Mouse (Mus musculus) adrenal gland, postnatal 10 days (tissue): ENCODE measurements at regions not wholly inside any gene's neighbourhood (a gene's known extent, or its start where the extent isn't known, plus 50 kb on each side); places are given as distances from the start of the nearest gene placed in this dataset.
A peak's percentile ranks its signal among the peaks of the same experiment; 100 is the strongest.
"Not testable (repeated sequence)": the region's sequence is repeated elsewhere in the genome, so short reads cannot be mapped to it uniquely, and the experiment has no call there.

ENCODE experiments used
- DNase-seq: peaks from one replicate; pipeline ENCODE4 v3.0.0; 2021; ENCODE audit warnings: mixed read lengths

DNA sequence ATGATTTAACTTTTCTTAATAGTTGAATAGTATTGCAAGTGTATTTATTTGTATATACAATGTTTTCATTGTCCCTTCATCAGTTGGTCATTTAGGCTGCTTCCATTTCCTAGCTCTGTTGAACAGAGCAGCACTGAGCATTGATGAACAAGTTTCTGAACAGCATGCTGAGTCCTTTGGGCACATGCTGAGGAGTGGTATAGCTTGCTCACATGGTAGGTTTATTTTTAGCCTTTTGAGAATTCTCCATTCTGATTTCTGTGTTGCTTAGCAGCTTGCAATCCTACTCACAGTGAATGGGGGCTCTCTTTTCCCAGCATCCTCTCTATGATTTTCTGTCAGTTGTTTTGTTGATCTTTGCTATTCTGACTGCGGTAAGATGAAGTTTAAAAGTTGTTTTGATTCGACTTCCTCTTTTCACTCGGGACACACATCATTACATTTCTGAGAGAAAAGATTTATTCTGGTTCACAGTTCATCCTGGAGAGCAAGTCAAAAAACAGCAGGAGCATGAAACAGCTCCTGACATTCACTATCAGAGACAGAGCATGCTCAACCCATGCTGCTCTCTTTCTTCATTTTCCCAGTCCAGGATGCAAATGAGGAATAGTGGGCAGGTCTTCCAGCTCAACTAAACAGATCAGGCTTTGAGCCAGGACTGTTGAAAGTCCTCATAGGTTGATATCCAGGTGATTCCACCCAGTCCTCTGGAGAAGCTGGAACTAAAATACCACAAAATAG is 413.1 kb downstream of the Gm37988 start:
- DNase-seq: no peak

DNA sequence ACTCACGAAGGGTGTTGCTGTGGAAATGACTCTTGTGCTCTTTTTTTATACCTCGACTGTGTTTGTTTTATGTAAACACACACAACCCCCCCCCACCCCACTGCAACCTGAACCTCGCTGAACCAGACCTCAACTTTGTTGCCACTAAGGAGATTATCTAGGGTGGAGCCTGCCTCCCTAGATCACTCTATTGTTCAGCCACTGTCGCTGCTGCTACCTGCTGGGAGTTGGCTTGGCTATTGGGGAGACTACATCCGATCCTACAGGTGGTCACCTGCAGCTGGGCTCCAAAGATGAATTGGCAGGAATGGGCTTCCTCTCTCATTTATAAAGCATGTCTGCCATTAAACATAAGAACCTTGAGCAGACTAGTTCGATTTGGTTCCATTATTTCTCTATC is 420.2 kb downstream of the Gm37988 start:
- DNase-seq: no peak

DNA sequence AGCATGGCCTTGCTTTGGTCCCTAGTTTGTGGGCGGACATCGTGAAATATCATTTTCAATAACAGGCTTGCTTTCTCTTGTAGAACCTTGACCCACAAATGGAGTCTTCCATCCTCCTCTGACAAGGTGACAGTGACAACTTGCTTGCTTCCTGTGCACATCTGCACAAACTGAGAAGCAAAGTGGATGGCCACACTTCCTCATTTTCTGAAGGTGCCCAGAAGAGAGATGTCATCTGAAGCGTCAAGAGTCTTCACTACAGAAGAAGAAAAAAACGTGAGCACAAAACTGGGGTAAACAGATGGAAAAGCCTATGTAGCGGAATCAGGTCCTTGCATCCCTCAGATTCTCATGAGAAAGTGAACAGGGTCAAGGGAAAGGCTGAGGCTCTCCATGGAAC is 423.5 kb downstream of the Gm37988 start:
- DNase-seq: no peak

DNA sequence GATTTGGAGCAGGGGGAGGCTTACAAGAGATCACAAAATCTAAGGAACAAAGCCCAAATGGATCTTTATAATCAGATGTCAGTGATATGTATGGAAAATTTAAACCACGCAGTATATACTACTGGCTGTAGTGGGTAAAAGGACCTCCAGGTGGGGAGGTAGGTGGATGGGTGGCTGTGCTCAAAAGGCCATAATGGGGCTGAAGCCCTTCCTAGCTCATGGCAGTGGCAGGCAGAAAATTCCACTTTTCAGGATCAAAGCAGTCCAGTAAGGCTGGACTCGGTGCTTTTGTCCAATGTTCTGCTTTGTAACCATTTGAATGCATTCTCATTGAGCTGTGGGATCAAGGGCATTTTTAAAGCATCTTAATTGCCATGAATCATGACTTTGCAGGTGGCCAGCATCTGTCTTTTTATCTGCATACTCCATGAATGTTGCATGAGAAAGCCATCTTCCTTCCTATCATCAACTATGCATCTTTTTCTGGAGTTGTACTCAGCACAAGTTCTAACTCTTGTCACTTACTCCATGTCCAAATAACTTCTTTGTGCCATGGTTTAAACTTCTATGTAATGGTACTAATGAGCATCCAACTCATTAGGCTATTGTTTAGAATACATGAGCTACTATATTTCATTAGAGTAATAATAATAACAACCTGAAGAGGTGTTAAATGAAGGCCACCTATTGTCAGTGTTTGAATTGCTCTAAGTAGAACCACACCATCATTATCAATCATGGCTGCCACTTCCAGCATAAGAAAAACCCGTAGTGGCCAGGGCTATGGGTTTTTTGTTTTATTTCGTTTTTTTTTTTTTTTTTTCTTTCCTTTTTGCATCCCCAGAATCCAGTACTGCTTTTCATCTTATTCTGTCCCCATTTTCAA is 424.5 kb downstream of the Gm37988 start:
- no peak for DNase-seq

DNA sequence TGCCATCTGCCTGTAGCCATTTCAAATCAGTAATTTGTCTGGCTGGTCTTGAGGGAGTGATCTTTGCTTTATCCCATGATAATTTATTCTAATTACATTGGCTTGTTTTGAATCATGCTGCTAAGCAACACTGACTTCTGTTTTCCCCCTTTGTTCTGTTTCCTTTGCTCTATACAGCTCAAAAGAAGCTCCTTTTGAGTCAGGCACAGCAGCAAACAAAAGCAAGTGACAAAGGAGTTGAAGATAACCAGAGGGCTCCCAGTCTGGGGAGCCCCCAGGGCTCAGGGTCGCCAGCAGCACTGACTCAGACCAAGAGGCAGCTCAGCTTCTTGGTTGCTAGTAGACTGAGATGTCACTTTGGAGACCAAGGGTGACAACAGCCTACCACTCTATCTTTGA is 425.2 kb downstream of the Gm37988 start:
- DNase-seq: no peak

DNA sequence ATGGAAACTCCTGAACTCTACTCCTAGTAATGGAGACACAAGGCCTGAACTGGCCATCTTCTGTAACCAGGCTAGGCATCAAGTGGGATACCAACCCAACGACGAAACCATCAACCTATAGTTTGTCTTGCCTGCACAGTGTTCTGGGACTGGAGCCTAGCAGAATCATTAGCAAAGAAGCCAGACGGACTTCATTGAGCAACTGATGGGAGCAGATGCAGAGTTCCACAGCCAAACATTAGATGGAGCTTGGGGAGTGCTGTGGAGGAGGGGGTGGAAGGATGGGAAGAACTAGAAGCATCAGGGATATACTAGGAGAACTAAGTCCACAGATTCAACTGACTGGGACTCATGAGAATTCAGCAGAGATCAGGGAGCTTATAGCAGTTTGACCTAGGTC is 435.5 kb downstream of the Gm37988 start:
- DNase-seq: no peak

DNA sequence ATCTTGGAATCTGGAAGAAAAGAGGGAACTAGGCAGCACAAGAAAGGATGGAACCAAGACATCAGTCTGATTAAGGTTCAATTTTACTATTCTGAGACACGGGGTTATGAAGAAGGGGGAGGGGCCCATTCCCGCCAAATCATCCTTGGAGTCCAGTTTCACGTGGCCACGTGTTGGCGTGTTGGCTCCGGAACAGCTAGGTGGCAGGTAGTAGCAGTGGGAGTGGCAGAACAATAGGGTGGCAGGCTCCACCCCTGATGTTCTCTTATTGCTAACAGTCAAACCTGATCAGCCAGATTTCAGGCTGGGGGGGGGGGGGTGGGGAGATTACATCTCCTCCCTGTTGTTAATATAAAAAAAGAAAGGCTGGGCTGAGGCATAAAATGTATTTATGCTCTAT is 453.2 kb downstream of the Gm37988 start:
- DNase-seq: not testable (repeated sequence)

DNA sequence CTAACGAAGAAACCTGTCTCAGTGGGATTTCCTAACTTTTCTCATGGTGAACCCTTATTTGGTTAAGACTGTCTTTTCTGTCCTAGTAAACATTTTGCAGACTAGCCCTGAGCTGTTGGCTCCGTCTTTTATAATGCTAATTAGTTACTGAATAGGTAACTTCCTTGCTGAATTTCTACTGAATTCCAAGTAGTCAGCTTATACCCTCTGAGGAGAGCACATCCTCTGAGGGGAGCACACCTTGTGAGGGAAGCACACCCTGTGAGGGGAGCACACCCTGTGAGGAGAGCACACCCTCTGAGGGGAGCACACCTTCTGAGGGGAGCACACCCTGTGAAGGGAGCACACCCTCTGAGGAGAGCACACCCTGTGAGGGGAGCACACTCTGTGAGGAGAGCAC is 453.6 kb downstream of the Gm37988 start:
- DNase-seq: not testable (repeated sequence)

DNA sequence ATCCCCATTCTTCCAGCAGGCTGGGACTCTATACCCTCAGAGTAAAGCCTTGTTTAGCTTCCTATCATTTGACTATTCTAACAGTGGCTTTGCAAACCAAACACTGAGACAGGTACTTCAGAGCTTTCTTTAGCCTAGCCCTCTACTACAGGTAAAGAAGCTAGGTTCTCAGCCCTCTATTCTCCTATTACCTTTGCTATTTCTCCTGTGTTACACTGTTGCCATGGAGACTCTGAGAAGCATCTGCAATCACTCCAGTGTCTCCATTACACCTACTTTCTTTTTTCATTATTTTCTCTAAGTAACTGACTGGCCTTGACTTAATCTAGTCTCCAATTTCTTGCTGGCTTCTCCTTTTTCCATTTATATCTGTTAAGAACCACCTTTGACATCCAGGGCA is 466.2 kb downstream of the Gm37988 start:
- no peak for DNase-seq

DNA sequence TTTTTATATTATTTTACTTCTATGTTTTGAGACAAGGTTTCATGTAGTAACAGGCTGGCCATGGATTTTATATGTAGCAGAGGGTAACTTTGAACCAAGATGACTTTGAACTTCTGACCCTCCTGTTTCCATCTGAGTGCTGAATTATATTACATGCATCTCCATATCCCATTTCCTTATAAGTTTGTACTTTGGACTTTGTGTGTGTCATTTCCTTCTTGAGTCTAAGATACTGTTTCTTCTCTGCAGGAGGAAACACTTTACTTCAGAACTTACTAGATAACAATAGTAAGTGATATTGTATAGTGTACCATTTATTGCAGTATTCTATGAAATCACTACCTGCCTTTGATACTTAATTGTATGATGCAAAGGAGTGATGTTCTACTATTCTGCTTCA is 486.9 kb downstream of the Gm37988 start:
- DNase-seq: no peak

DNA sequence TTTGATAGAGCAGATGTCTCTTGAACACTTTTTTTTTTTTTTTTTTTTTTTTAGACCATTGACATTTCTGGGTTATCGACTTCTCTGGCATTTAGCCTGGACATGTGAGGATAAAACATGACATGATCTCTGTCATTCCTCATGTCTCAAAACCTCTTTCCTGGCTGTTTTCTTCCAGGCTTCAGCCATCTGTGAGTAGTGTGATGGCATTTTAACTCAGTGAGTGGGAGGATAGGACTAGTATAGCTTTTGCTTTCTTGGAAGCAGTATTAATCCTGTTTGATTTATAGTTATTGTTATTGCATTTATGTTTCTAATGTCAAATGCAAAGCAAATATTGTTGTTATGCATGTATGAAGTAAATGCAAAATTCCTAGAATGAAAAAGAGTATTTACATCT is 489.9 kb downstream of the Gm37988 start:
- DNase-seq: no peak

DNA sequence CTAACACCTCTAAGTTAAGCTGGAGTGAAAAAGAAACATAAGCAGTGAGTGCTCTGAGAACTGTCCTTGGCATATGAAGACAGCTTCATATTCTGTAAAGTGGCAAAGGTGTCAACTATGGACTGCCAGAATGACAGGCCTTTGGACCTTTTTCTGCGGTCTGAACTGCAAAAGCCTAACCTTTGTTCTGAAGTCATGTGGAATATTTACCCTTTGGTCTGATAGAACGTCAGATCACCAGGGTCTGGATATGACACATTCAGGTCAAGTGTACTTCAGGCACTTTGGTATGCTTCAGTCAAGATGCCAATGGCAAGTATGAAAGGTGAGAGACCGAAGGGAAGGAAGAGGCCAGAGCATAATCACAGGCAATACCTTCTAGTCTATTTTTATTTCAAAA is 504.0 kb downstream of the Gm37988 start:
- no peak for DNase-seq

DNA sequence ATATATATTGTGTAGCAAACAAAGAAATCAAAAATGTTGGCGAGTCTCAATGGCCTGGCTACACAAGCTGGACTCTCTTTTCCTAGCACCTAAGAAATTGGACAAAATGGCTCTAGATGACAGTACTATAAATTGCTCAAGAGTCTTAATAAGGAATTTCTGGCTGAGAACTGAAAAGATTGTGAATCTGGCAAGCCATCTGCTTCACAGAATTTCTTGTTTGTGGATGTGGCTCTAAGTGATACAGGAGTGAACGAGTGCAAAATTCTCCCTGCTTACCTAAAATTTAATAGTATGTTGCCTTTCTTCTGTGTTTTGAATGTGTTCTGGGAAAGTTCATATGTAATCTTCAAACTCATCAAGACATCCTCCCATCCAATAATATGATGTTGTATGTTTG is 508.1 kb downstream of the Gm37988 start:
- no peak for DNase-seq

DNA sequence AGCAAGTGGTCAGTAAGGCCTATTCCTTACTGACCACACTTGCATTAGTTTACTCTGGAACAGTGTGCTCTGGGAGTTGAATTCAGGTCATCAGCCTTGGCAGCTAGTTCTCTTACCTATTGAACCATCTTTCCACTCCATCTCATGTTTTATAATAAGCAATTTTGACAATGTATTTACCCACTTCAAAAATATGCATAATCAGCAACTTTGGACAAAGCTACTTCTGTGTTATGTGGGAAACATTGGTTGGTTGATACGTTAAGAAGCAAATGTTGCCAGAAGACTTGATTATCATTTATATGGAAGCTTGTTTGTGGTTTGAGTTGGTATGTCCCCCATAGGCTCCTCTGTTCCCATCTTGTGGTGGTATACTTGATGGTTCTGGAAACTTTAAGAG is 509.4 kb downstream of the Gm37988 start:
- no peak for DNase-seq

DNA sequence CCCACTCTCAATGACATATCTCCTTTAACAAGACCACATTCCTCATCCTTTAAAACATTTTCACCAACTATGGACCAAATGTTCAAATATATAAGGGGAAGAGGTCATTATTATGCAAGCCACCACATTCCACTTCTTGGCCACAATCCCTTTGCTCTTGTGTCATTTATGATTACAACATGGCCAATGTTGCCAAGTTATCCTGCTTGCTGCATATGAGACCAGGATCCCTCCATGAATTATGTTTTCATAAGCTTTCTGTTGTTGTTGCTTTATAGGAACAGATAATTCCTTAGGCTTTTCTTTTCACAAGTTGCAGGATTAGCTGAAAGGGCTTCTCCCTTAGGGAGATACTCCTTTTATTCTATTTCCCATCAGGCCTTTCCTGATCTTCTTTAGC is 518.6 kb downstream of the Gm37988 start:
- DNase-seq: peak; percentile 30
